Comparison of ENCODE assay signal across 9 mouse cellular contexts in genomic region chr10:77129637-77130410, GRCm38 (mm10). TPM values are rescaled to one million over a fixed set of nuclear protein-coding genes. Genes with fewer than 3 reads are reported as not detected.
A peak's percentile ranks its signal among the peaks of the same experiment; 100 is the strongest.
DNase-seq lines count a peak whose midpoint lies in the region; ATAC-seq lines count a peak whose summit lies in the region.
"Had no signal": no experiment of that assay in that cellular context is flagged by ENCODE, and none has a peak within 500 bp of the region (broad histone marks: within the 10 kb centered on the region; RNA-seq: fewer than 3 reads in every experiment).

No protein-coding gene starts in this region.

- H3K36me3 ChIP-seq in hindbrain, embryonic 15.5 days = no peaks in the 10 kb centered on the region
- no peaks in the 10 kb centered on the region for H3K36me3 ChIP-seq in hindbrain, embryonic 11.5 days (ENCODE audit: control insufficient read depth, insufficient read depth, low read length)
- H3K36me3 ChIP-seq: embryonic facial prominence, embryonic 12.5 days had no signal

- WGBS in hindbrain, embryonic 15.5 days = 56% methylated on average over 6 of the region's 6 CpGs
- WGBS in hindbrain, embryonic 11.5 days = 79% methylated on average over 6 of the region's 6 CpGs

- H3K4me3 ChIP-seq in hindbrain, embryonic 15.5 days = no peak overlapping the region
- H3K4me3 ChIP-seq in hindbrain, embryonic 11.5 days (ENCODE audit: low read depth, low read length) = no peak overlapping the region
- H3K4me3 ChIP-seq: embryonic facial prominence, embryonic 12.5 days had no signal

- H3K27ac ChIP-seq in hindbrain, embryonic 15.5 days (replicated peaks) = 0 out of 2 replicates have a peak overlapping the region, but pooled peaks have one; percentile 9
- H3K27ac ChIP-seq in hindbrain, embryonic 11.5 days (ENCODE audit: low read depth, low read length) = no peak overlapping the region

- 0 out of 2 replicates have a peak, but pooled peaks have one; percentile 7 for ATAC-seq in hindbrain, embryonic 15.5 days (ENCODE audit: low FRiP score, low read depth)
- ATAC-seq in hindbrain, embryonic 11.5 days (ENCODE audit: low FRiP score) = no peak

- no peak for DNase-seq in hindbrain, embryonic 11.5 days (ENCODE audit: low spot score)
- DNase-seq in 3134 (ENCODE audit: extremely low read depth, insufficient read length, low spot score) (peak; percentile 83), MN1 (ENCODE audit: low spot score) (peak; percentile 54)
- DNase-seq in cerebellum, postnatal 36 days = peak; percentile 36
- DNase-seq in c-Kit-positive CD71-positive TER-119-positive erythroid progenitor cells, embryonic 14.5 days (ENCODE audit: low spot score) = no peak
- DNase-seq in heart, adult 11 months = no peak
- DNase-seq in urinary bladder, adult 18-20 months (ENCODE audit: low spot score in 2 of 2) = no peak

- H3K4me1 ChIP-seq in hindbrain, embryonic 15.5 days (replicated peaks) = peaks cover 33% of the 10 kb centered on the region
- H3K4me1 ChIP-seq in hindbrain, embryonic 11.5 days (replicated peaks; ENCODE audit: control insufficient read depth, insufficient read depth, low read length) = peaks cover 4% of the 10 kb centered on the region

- H3K27me3 ChIP-seq in hindbrain, embryonic 15.5 days = no peaks in the 10 kb centered on the region
- no peaks in the 10 kb centered on the region for H3K27me3 ChIP-seq in hindbrain, embryonic 11.5 days (ENCODE audit: control insufficient read depth, insufficient read depth, low read length)
- H3K27me3 ChIP-seq: embryonic facial prominence, embryonic 12.5 days had no signal

- H3K9me3 ChIP-seq in hindbrain, embryonic 15.5 days = no peaks in the 10 kb centered on the region
- H3K9me3 ChIP-seq in hindbrain, embryonic 11.5 days (ENCODE audit: control insufficient read depth, low read length) = no peaks in the 10 kb centered on the region
- H3K9me3 ChIP-seq: embryonic facial prominence, embryonic 12.5 days had no signal

- no peak overlapping the region for H3K9ac ChIP-seq in hindbrain, embryonic 15.5 days
- H3K9ac ChIP-seq in hindbrain, embryonic 11.5 days (ENCODE audit: low read depth, low read length) = no peak overlapping the region
- H3K9ac ChIP-seq: embryonic facial prominence, embryonic 12.5 days had no signal

- H3K4me2 ChIP-seq in hindbrain, embryonic 15.5 days = no peak overlapping the region
- H3K4me2 ChIP-seq in hindbrain, embryonic 11.5 days (replicated peaks; ENCODE audit: low read depth, low read length) = no peak overlapping the region
- H3K4me2 ChIP-seq: embryonic facial prominence, embryonic 12.5 days had no signal

RNA-seq across cellular contexts. Expression of gene Col18a1, which starts 36.5 kb away (rescaled TPM):
- polyA plus RNA-seq in hindbrain, embryonic 15.5 days (2015; fragmentation: Nextera tagmentation; extraction: Ambion mirVana) = 39.2 and 40.0 TPM in 2 replicates
- 40.4 and 48.3 TPM in 2 replicates for polyA plus RNA-seq in hindbrain, embryonic 11.5 days (2014; fragmentation: Nextera tagmentation; extraction: Ambion mirVana)

Comparison
In these comparisons a context has a peak if more than half of its experiments do, and no peak if none do; other contexts are left out.
1. DNase-seq: peak in 3134 (single experiment), MN1 (single experiment) and cerebellum, postnatal 36 days (2 of 2); none in hindbrain, embryonic 11.5 days (single experiment), c-Kit-positive CD71-positive TER-119-positive erythroid progenitor cells, embryonic 14.5 days (single experiment), heart, adult 11 months (single experiment) and urinary bladder, adult 18-20 months (0 of 2).